Mouse (Mus musculus) heart, adult 2 months (tissue): ENCODE data around the gene Snrpa. TPM values are rescaled to one million over a fixed set of nuclear protein-coding genes. Genes with fewer than 3 reads are reported as not detected.

Experiments
- DNase-seq, 2 experiments: peaks; one replicate each; pipeline ENCODE4 v3.0.0; 2021
- H3K27ac ChIP-seq: fragments of 200-600 bp; 2 replicates; pipeline ENCODE4 v1.8.1; 2022
- H3K27me3 ChIP-seq: fragments of 200-500 bp; 2 replicates; pipeline ENCODE4 v1.6.1; 2012; ENCODE audit warnings: mild to moderate bottlenecking, low read length, inconsistent platforms, mixed read lengths; ENCODE audit not compliant: control insufficient read depth, insufficient read depth
- H3K36me3 ChIP-seq: fragments of 200-500 bp; 2 replicates; pipeline ENCODE4 v1.6.1; 2012; ENCODE audit warnings: low read length, inconsistent platforms; ENCODE audit not compliant: control insufficient read depth, insufficient read depth
- H3K4me1 ChIP-seq: fragments of 200-500 bp; 2 replicates; pipeline ENCODE4 v1.6.1; 2011; ENCODE audit warnings: low read length; ENCODE audit not compliant: control insufficient read depth, insufficient read depth
- H3K4me3 ChIP-seq: fragments of 200-600 bp; 2 replicates; pipeline ENCODE4 v1.8.1; 2022
- H3K79me2 ChIP-seq: fragments of 200-500 bp; replicated peaks from 2 replicates; pipeline ENCODE4 v1.6.1; 2012; ENCODE audit warnings: mild to moderate bottlenecking, inconsistent platforms, low read length, moderate library complexity, mixed read lengths; ENCODE audit not compliant: control insufficient read depth, insufficient read depth
- H3K9ac ChIP-seq: fragments of 200-500 bp; 2 replicates; pipeline ENCODE4 v1.6.1; 2012; ENCODE audit warnings: low read depth, mild to moderate bottlenecking, control low read depth, inconsistent platforms, low read length, mixed read lengths
- CTCF ChIP-seq: fragments of 200-600 bp; IDR thresholded peaks from 2 replicates; pipeline ENCODE4 v1.8.1; 2022; ENCODE audit warnings: antibody characterized with exemption, mild to moderate bottlenecking, moderate library complexity
- EP300 ChIP-seq: fragments of 200-500 bp; IDR thresholded peaks from 2 replicates; pipeline ENCODE4 v1.6.1; 2011; ENCODE audit warnings: low read depth, low read length, control low read depth; ENCODE audit not compliant: insufficient read depth
- POLR2A ChIP-seq: fragments of 200-500 bp; IDR thresholded peaks from 2 replicates; pipeline ENCODE4 v1.6.1; 2011; ENCODE audit warnings: mild to moderate bottlenecking, low read depth, low read length, control low read depth; ENCODE audit not compliant: insufficient read depth
- WGBS: fragments of 180-500 bp; shearing (Covaris S2); methylation state at CpG from one replicate; pipeline ENCODE4 v1.1.7; 2018; 5-methylcytosine and 5-hydroxymethylcytosine counted together
- intact Hi-C: fragments of 180-260 bp; cut with DNase I; formaldehyde crosslinking; loops from one replicate; pipeline ENCODE4 v1.15.1; 2025
- polyA plus RNA-seq: library from polyadenylated mRNA; depleted of rRNA; stranded (reverse); fragments of >200 nt; gene quantifications from 2 replicates; pipeline ENCODE4 v1.2.3, GENCODE M21; 2012
- total RNA-seq, 2 experiments: library from RNA; stranded (reverse); gene quantifications; 2 replicates each; pipeline ENCODE4 v1.2.3; 2021

Snrpa gene
- total and polyA plus RNA-seq, 3 experiments = 40.6 to 87.1 (median 41.3) TPM

DNA sequence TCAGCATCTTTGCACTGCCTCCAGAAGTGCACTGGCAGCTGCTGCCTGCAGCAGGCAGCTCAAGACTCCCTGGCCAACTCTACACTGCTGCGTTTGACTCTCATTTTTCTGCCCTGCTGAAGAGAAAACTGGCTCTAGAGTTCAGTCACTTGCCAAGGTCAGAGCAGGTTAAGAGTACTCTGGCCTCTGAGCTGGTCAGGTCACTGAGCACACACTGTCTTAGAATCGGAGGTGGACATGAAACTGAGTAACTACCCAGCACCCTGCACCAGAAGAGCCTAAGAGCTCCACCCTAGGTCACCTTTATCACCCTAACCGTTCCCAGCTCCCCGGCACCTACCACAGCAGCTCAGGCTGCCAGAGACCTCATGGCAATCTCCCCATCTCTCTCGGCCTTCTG is 10.1 kb downstream of the Snrpa start:
- Histone ChIP-seq H3K79me2 (0 out of 2 replicates have a peak, but pooled peaks cover 1% of the 10 kb centered on the region), H3K27me3 (no peaks in the 10 kb centered on the region), H3K9ac (no peak overlapping the region), H3K4me1 (no peaks in the 10 kb centered on the region), H3K36me3 (0 out of 2 replicates have a peak, but pooled peaks cover 3% of the 10 kb centered on the region), H3K27ac (no peak overlapping the region), H3K4me3 (no peak overlapping the region)
- TF ChIP-seq POLR2A (no peak), CTCF (no peak), EP300 (no peak)
- no peak for DNase-seq
- 72% methylated on average over 5 of the region's 5 CpGs for WGBS
- intact Hi-C loops = no loop called here

- Histone ChIP-seq H3K4me3 (no peak overlapping the region), H3K27me3 (no peaks in the 10 kb centered on the region), H3K9ac (no peak overlapping the region), H3K4me1 (peaks cover 4% of the 10 kb centered on the region; the same call in 1 of the 2 replicates), H3K79me2 (no peaks in the 10 kb centered on the region), H3K36me3 (no peaks in the 10 kb centered on the region), H3K27ac (no peak overlapping the region)
- peak; percentile 71 for TF ChIP-seq CTCF
- no peak for TF ChIP-seq EP300
- no peak for TF ChIP-seq POLR2A
- intact Hi-C loops = no loop called here
- no peak for DNase-seq
- WGBS = 66% methylated on average over 3 of the region's 3 CpGs
These were observed 11.1 kb downstream of the Snrpa start for GRCm38 (mm10) chr7:27184964-27185363.

- no peaks in the 10 kb centered on the region for H3K27me3 ChIP-seq
- H3K79me2 ChIP-seq = no peaks in the 10 kb centered on the region
- TF ChIP-seq CTCF = no peak
- TF ChIP-seq POLR2A = no peak
- no peak for TF ChIP-seq EP300
- intact Hi-C loops = no loop called here
- DNase-seq = no peak
- no peak overlapping the region for H3K27ac ChIP-seq
- H3K9ac ChIP-seq = no peak overlapping the region
- H3K4me3 ChIP-seq = no peak overlapping the region
- 54% methylated on average over 1 of the region's 1 CpGs for WGBS
- H3K36me3 ChIP-seq = no peaks in the 10 kb centered on the region
- H3K4me1 ChIP-seq = peaks cover 4% of the 10 kb centered on the region; the same call in 1 of the 2 replicates
These were observed 13.6 kb downstream of the Snrpa start for GRCm38 (mm10) chr7:27182498-27182897.

GRCm38 (mm10) chr7:27180837-27181695 is 15.0 kb downstream of the Snrpa start, which contains the start of the genes Gm21983 and Mia:
TSS of gene Gm21983 (minus strand) at chr7:27181086.
TSS of gene Mia (minus strand) at chr7:27181157.
- peaks cover 4% of the 10 kb centered on the region; the same call in 1 of the 2 replicates for H3K4me1 ChIP-seq
- TF ChIP-seq CTCF (no peak), POLR2A (no peak), EP300 (no peak)
- 63% methylated on average over 14 of the region's 14 CpGs for WGBS
- H3K4me3 ChIP-seq = no peak within 1 kb of the TSS
- no peak for DNase-seq
- no peaks in the 10 kb centered on the region for H3K36me3 ChIP-seq
- no peaks in the 10 kb centered on the region for H3K27me3 ChIP-seq
- H3K9ac ChIP-seq = no peak within 1 kb of the TSS
- no peaks in the 10 kb centered on the region for H3K79me2 ChIP-seq
- intact Hi-C loops = loop anchor here (2.0 kb wide), 1 partner anchor 14 kb away; the partner anchor contains the start of gene BC024978
- peak within 1 kb of the TSS; percentile 74; the same call in 1 of the 2 replicates for H3K27ac ChIP-seq

GRCm38 (mm10) chr7:27180036-27180435 is 16.0 kb downstream of the Snrpa start:
- Histone ChIP-seq H3K36me3 (no peaks in the 10 kb centered on the region), H3K4me1 (peaks cover 4% of the 10 kb centered on the region; the same call in 1 of the 2 replicates), H3K79me2 (no peaks in the 10 kb centered on the region), H3K27ac (peak overlapping the region; percentile 74; the same call in 1 of the 2 replicates), H3K4me3 (no peak overlapping the region), H3K27me3 (no peaks in the 10 kb centered on the region), H3K9ac (no peak overlapping the region)
- no peak for TF ChIP-seq CTCF
- no peak for TF ChIP-seq POLR2A
- no peak for TF ChIP-seq EP300
- DNase-seq = peak; percentile 72 to 74
- WGBS = 26% methylated on average over 5 of the region's 5 CpGs
- intact Hi-C loops = loop anchor here (2.0 kb wide), 1 partner anchor 15 kb away; the partner anchor contains the start of gene BC024978
